Mouse (Mus musculus) ES-E14 (cell line): ENCODE results near the gene Nprl2. TPM values are rescaled to one million over a fixed set of nuclear protein-coding genes. Genes with fewer than 3 reads are reported as not detected.
A peak's percentile ranks its signal among the peaks of the same experiment; 100 is the strongest.

Source experiments
- DNase-seq: peaks from one replicate; pipeline ENCODE4 v3.0.0-alpha.2; 2013; ENCODE audit warnings: low read depth, low spot score
- H3K27ac ChIP-seq: 2 replicates; pipeline ENCODE4 v1.5.1; 2012; ENCODE audit warnings: low read depth, mild to moderate bottlenecking, low read length, moderate library complexity, mixed read lengths; ENCODE audit not compliant: poor library complexity, insufficient read depth, severe bottlenecking
- H3K36me3 ChIP-seq: 2 replicates; pipeline ENCODE4 v1.6.1; 2012; ENCODE audit warnings: mild to moderate bottlenecking, low read length, moderate library complexity, mixed read lengths; ENCODE audit not compliant: control insufficient read depth, poor library complexity, insufficient read depth, severe bottlenecking
- H3K4me1 ChIP-seq, 2 experiments: fragments of 150-350 bp in 1 of 2; sonication (generic) in 1 of 2; 2 replicates each; pipeline ENCODE4 v1.6.1; 2012; ENCODE audit warnings: low read length in 2 of 2, mild to moderate bottlenecking in 1 of 2, mixed read lengths in 1 of 2; ENCODE audit not compliant: control insufficient read depth in 2 of 2, insufficient read depth in 2 of 2, poor library complexity in 1 of 2
- H3K4me3 ChIP-seq, 2 experiments: fragments of 150-350 bp in 1 of 2; sonication (generic) in 1 of 2; 2 replicates each; pipeline ENCODE4 v1.5.1; 2012; ENCODE audit warnings: low read length in 2 of 2, low read depth in 1 of 2, mild to moderate bottlenecking in 1 of 2, mixed read lengths in 1 of 2; ENCODE audit not compliant: insufficient read depth in 1 of 2, poor library complexity in 1 of 2, severe bottlenecking in 1 of 2
- H3K9ac ChIP-seq: 2 replicates; pipeline ENCODE4 v1.6.1; 2012; ENCODE audit warnings: low read depth, mild to moderate bottlenecking, low read length, mixed read lengths; ENCODE audit not compliant: poor library complexity, insufficient read depth, severe bottlenecking
- H3K9me3 ChIP-seq: fragments of 150-350 bp; sonication (generic); 2 replicates; pipeline ENCODE4 v1.6.1; 2012; ENCODE audit warnings: low read depth, mild to moderate bottlenecking, low read length; ENCODE audit not compliant: control insufficient read depth, insufficient read depth
- CHD2 ChIP-seq: IDR thresholded peaks from 2 replicates; pipeline ENCODE4 v1.6.1; 2014; ENCODE audit warnings: mild to moderate bottlenecking, low read depth, low read length, inconsistent platforms
- HCFC1 ChIP-seq: IDR thresholded peaks from 2 replicates; pipeline ENCODE4 v1.6.1; 2012; ENCODE audit warnings: low read length, inconsistent platforms, borderline replicate concordance; ENCODE audit not compliant: insufficient read depth
- MAFK ChIP-seq: IDR thresholded peaks from 2 replicates; pipeline ENCODE4 v1.6.1; 2014; ENCODE audit warnings: mild to moderate bottlenecking, low read depth, low read length, inconsistent platforms; ENCODE audit not compliant: insufficient read depth
- ZC3H11A ChIP-seq: IDR thresholded peaks from 2 replicates; pipeline ENCODE4 v1.6.1; 2012; ENCODE audit warnings: low read depth, mild to moderate bottlenecking, inconsistent platforms, low read length, borderline replicate concordance
- ZNF384 ChIP-seq: IDR thresholded peaks from 2 replicates; pipeline ENCODE4 v1.6.1; 2012; ENCODE audit warnings: low read depth, low read length, inconsistent platforms
- in situ Hi-C, 2 experiments: fragments of 600-800 bp; cut with MboI; formaldehyde crosslinking; loops; one replicate each; pipeline ENCODE4 v1.15.1; 2025; ENCODE audit warnings: low sequenced_read_pairs in 2 of 2, inconsistent platforms in 1 of 2; ENCODE audit not compliant: unreplicated experiment in 2 of 2
- total RNA-seq: library from RNA; depleted of rRNA; stranded (reverse); fragments of 300-350 nt; gene quantifications from 2 replicates; pipeline ENCODE4 v1.2.3, GENCODE M21; 2012; rRNA removed

Gene Nprl2
- total RNA-seq, 1 experiment = 21.2 TPM

DNA sequence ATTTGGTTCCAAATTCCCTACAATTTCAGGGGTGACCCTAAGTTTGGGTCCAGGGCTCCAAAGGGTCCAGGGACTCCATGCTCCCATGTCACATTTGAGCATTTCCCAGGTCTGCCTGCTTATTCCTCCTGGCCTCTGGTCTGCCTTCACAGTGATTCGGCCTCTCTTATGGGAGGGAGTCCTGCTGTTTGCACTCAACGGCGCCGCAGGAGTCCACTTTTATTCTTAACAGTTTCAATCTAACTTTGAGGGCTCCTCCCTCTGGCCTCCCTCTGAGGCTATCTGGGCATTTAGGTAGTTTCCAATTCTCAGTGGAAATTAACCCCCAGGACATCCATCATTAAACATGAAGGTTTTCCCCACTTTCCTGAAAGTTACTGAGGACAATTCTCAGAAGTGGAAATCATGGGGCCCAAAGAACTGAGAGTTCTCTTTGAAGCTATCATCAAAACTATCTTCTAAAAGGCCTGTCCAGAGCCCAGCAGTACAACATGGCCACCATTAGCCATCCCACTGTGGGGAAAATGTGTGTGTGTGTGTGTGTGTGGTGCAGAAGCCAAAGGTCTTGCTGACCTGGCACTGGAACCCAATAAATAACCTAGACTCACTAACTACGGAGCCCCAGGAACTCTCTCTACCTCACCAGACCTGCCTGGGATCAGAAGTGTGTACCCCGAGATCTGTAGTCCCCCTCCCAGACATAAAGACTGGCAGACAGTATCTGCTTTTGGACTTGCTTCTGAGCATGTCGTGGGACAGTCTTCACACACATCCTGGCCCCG, 52.4 kb downstream of the Nprl2 start:
- H3K9ac ChIP-seq = no peak overlapping the region
- no peak overlapping the region for H3K4me3 ChIP-seq
- no peak for TF ChIP-seq MAFK
- no peak for TF ChIP-seq ZNF384
- no peak for TF ChIP-seq HCFC1
- no peak for TF ChIP-seq ZC3H11A
- no peak for TF ChIP-seq CHD2
- H3K36me3 ChIP-seq = peaks cover 46% of the 10 kb centered on the region
- in situ Hi-C loops = no loop called here
- H3K9me3 ChIP-seq = no peaks in the 10 kb centered on the region
- peaks cover 0 to 27% of the 10 kb centered on the region in 2 experiments; a peak in 2 of 4 replicates for H3K4me1 ChIP-seq
- no peak overlapping the region for H3K27ac ChIP-seq
- DNase-seq = peak; percentile 81

Other genes with a start within 250 kb of the Nprl2 start
- 1.5 and 2.5 TPM in 2 replicates for gene Cish, start 246.2 kb upstream of the Nprl2 start, total RNA-seq
- 29.1 and 41.3 TPM in 2 replicates for gene Hemk1, start 203.9 kb upstream of the Nprl2 start, total RNA-seq
- 0.45 and 0.95 TPM in 2 replicates for gene 6430571L13Rik, start 201.6 kb upstream of the Nprl2 start, total RNA-seq
- gene Cacna2d2, start 142.6 kb upstream of the Nprl2 start, total RNA-seq = 0.85 and 2.4 TPM in 2 replicates
- 42.3 and 64.3 TPM in 2 replicates for gene Tmem115, start 8.3 kb upstream of the Nprl2 start, total RNA-seq
- 25.3 and 35.2 TPM in 2 replicates for gene Cyb561d2, start within 50 bp of the Nprl2 start, total RNA-seq
- 0.37 and 0.49 TPM in 2 replicates for gene Zmynd10, start 5.1 kb downstream of the Nprl2 start, total RNA-seq
- 25.5 and 41.4 TPM in 2 replicates for gene Rassf1, start 9.3 kb downstream of the Nprl2 start, total RNA-seq
- 14.0 and 14.2 TPM in 2 replicates for gene Tusc2, start 21.0 kb downstream of the Nprl2 start, total RNA-seq
- gene Hyal2, start 25.7 kb downstream of the Nprl2 start, total RNA-seq = 68.1 and 117 TPM in 2 replicates
- 11.8 and 19.2 TPM in 2 replicates for gene Hyal1, start 34.7 kb downstream of the Nprl2 start, total RNA-seq
- 7.3 and 13.3 TPM in 2 replicates for gene Naa80, start 36.7 kb downstream of the Nprl2 start, total RNA-seq
- 0.54 and 1.2 TPM in 2 replicates for gene Hyal3, start 38.6 kb downstream of the Nprl2 start, total RNA-seq
- gene Ifrd2, start 45.4 kb downstream of the Nprl2 start, total RNA-seq = 66.6 and 82.7 TPM in 2 replicates
- gene Sema3b, start 67.0 kb downstream of the Nprl2 start, total RNA-seq = 7.4 and 7.6 TPM in 2 replicates
- gene Gnai2, start 93.1 kb downstream of the Nprl2 start, total RNA-seq = 178 and 232 TPM in 2 replicates
- 2.9 and 8.9 TPM in 2 replicates for gene Slc38a3, start 127.3 kb downstream of the Nprl2 start, total RNA-seq
- gene Gnat1, start 137.5 kb downstream of the Nprl2 start, total RNA-seq = 1.2 and 1.8 TPM in 2 replicates
- gene Sema3f, start 168.2 kb downstream of the Nprl2 start, total RNA-seq = 11.5 and 11.6 TPM in 2 replicates
- gene Rbm5, start 228.8 kb downstream of the Nprl2 start, total RNA-seq = 97.7 and 116 TPM in 2 replicates